Mouse (Mus musculus): Measurements from ENCODE around the gene Krt12.
A peak's percentile ranks its signal among the peaks of the same experiment; 100 is the strongest.

Gene Krt12

GRCm38 (mm10) chr11:99396661-99397060 lies 25.4 kb downstream of the Krt12 start:
- no peak for DNase-seq

GRCm38 (mm10) chr11:99396034-99396433 lies 26.0 kb downstream of the Krt12 start:
- no peak for DNase-seq

GRCm38 (mm10) chr11:99392492-99392891 lies 29.6 kb downstream of the Krt12 start:
- DNase-seq: no peak

- no peak for DNase-seq
Observed at GRCm38 (mm10) chr11:99391375-99391774, 30.7 kb downstream of the Krt12 start.

GRCm38 (mm10) chr11:99390866-99391265 lies 31.2 kb downstream of the Krt12 start:
- DNase-seq: no peak

DNA sequence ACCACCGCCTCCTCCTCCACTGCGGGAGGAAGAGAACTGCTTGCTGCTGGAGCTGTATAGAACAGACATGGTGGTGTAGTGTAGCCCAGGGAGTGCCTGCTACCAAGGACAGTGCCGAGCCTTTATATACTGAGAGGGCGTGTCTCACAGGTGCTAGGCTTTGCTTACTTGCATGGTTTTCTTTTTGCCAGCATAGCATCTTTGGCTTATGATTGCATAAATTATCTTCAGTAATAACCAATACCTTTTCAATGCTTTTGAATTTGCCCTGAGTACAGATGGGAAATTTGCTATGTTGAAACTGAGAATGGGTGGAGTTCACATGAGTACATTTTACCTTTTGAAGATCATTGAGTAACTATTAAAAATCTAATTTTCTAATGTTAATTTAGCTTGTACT lies 32.8 kb downstream of the Krt12 start, which contains the start of gene Krt10:
Krt10 (minus strand) TSS at position 101 of the 400 bp plus-strand sequence.
- no peak for DNase-seq

GRCm38 (mm10) chr11:99388661-99389060 lies 33.4 kb downstream of the Krt12 start:
- no peak for DNase-seq

DNA sequence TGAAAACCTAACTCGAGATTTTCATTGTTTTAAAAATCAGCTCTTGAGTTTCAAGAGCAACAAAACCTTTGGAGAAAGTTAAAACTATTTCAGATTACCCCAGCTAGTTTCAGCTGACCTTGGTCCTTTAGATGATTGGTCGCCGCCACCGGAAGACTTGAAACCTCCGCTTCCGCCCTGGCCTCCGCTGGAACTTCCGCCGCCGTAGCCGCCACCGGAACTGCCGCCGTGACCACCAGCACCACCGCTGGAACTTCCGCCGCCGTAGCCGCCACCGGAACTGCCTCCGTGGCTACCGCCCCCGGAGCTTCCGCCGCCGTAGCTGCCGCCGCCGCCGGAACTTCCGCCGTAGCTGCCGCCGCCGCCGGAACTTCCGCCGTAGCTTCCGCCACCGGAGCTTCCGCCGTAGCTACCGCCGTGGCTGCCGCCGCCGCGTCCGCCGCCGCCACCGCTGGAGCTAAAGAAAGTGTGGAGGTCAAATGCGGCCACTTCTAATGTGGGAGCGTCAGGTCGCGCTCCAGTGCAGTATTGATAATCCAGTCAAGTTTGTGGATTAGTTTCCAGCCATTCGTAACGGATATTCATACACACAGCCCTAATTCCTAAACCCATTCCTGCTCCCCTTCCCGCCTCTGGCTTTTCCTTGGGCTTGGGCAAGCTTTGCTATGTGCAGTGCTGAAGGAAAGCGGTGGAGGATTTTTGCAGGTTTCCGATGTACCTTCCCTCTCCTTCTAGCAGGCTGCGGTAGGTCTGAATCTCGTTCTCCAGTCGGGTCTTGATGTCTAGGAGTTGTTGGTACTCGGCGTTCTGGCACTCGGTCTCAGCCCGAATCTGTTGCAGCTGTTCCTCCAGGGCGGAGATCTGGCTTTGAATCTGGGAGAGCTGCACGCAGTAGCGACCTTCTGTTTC lies 36.0 kb downstream of the Krt12 start:
- peak; percentile 93 for DNase-seq

GRCm38 (mm10) chr11:99379568-99379967 lies 42.5 kb downstream of the Krt12 start:
- peak; percentile 80 for DNase-seq

GRCm38 (mm10) chr11:99374803-99375202 lies 47.3 kb downstream of the Krt12 start, which contains the start of gene Krt28:
Gene Krt28, minus strand, starts transcription at chr11:99374903.
- DNase-seq: no peak

DNA sequence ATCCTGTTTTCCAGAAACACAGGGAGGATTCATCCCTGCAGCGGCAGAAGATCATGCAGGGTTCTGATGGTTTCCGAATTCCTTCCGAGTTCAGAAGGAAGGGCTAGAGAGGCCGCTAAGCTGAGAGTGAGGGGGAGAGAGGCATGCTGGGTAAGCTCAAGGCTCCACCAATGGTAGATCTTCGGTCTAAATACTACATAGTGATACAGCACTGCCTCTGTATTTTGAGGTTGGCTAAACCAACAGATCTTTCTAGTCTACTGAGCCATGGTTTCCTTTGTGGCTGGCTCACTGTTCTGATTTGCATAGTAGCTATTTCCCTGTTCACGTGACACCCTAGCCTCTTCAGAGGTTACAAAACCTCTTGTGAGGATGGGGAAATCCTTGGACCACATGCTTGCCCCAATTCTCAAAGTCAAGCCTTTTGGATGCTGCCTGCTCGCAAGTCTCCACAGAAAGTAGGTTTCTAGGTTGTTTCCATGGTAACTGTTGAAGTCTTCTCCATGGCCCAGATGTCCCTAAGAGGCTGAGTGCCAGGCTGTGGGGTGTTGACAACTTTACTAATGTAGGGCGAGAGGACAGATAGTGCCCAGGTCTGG lies 52.1 kb downstream of the Krt12 start:
- no peak for DNase-seq

DNA sequence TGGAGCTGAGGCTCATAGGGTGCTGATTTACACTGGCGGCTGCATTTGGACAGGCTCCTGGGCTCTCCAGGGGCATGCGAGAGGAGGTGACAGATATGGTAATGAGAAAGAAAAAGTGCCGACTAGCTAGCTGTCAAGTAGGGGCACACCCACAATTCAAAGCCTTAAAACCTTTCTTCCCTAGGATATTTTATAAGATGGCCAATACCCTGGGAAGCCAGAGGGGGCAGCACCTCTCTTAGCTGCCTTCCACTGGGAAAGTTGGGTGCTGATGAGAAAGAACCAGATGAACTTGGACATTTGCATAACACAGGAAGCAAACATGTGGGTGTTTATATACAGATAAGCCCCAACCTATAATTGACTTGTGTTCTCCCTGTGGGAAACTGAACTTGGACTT lies 52.8 kb downstream of the Krt12 start:
- DNase-seq: peak; percentile 24

DNA sequence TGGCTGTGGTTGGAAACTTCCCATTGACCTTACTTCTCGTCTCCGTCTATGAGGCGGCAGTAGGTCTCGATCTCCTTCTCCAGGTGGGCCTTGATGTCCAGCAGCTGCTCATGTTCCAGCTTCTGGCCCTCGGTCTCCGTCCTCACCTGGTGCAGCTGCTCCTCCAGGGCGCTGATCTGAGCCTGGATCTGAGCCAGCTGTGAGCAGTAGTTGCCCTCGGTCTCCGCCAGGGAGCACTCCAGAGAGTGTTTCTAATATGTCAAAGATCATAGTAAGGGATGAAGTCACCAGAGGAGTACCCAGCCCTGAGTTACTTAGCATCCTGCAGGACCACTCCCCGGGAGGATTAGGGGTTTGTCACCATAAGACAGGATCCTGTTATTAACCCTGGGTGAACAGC lies 55.3 kb downstream of the Krt12 start:
- DNase-seq: peak; percentile 22

All from lung, postnatal 10 days (tissue).